Mouse (Mus musculus) limb, embryonic 13.5 days (tissue): ENCODE data around the gene Sfpq. TPM values are rescaled to one million over a fixed set of nuclear protein-coding genes. Genes with fewer than 3 reads are reported as not detected.
"Not testable (repeated sequence)": the region's sequence is repeated elsewhere in the genome, so short reads cannot be mapped to it uniquely, and the experiment has no call there.

Experiments used
- ATAC-seq: fragments of 200-750 bp; cut with Nextera tagmentation; 2 replicates; pipeline ENCODE4 v1.8.0; 2017; ENCODE audit warnings: low read depth, moderate number of reproducible peaks, moderate TSS enrichment; ENCODE audit not compliant: low FRiP score
- H3K27ac ChIP-seq: fragments of 300-500 bp; sonication (generic); 2 replicates; pipeline ENCODE4 v1.5.1; 2015; ENCODE audit warnings: inconsistent platforms, mild to moderate bottlenecking, moderate library complexity
- H3K27me3 ChIP-seq: fragments of 300-500 bp; sonication (generic); 2 replicates; pipeline ENCODE4 v1.6.1; 2015; ENCODE audit warnings: mild to moderate bottlenecking, inconsistent platforms
- H3K36me3 ChIP-seq: fragments of 300-500 bp; sonication (generic); 2 replicates; pipeline ENCODE4 v1.6.1; 2015; ENCODE audit warnings: inconsistent platforms, mild to moderate bottlenecking, moderate library complexity
- H3K4me1 ChIP-seq: fragments of 300-500 bp; sonication (generic); 2 replicates; pipeline ENCODE4 v1.6.1; 2015; ENCODE audit warnings: inconsistent platforms
- H3K4me2 ChIP-seq: fragments of 300-500 bp; sonication (generic); replicated peaks from 2 replicates; pipeline ENCODE4 v1.6.1; 2015; ENCODE audit warnings: inconsistent platforms, mild to moderate bottlenecking, moderate library complexity
- H3K4me3 ChIP-seq: fragments of 300-500 bp; sonication (generic); 2 replicates; pipeline ENCODE4 v1.5.1; 2015; ENCODE audit warnings: moderate library complexity, mild to moderate bottlenecking, inconsistent platforms
- H3K9ac ChIP-seq: fragments of 300-500 bp; sonication (generic); 2 replicates; pipeline ENCODE4 v1.6.1; 2015; ENCODE audit warnings: mild to moderate bottlenecking, inconsistent platforms
- H3K9me3 ChIP-seq: fragments of 300-500 bp; sonication (generic); 2 replicates; pipeline ENCODE4 v1.6.1; 2016; ENCODE audit warnings: inconsistent platforms
- WGBS: fragments of 180-500 bp; shearing (Covaris S2); methylation state at CpG from one replicate; pipeline ENCODE4 v1.1.7; 2015; 5-methylcytosine and 5-hydroxymethylcytosine counted together
- polyA plus RNA-seq: library from polyadenylated mRNA; unstranded; fragments of >200 nt; fragmentation: Nextera tagmentation; extraction: Ambion mirVana; gene quantifications from 2 replicates; pipeline ENCODE4 v1.2.1, GENCODE M21; 2015

Sfpq gene
- polyA plus RNA-seq = 100.0 and 105 TPM in 2 replicates

DNA sequence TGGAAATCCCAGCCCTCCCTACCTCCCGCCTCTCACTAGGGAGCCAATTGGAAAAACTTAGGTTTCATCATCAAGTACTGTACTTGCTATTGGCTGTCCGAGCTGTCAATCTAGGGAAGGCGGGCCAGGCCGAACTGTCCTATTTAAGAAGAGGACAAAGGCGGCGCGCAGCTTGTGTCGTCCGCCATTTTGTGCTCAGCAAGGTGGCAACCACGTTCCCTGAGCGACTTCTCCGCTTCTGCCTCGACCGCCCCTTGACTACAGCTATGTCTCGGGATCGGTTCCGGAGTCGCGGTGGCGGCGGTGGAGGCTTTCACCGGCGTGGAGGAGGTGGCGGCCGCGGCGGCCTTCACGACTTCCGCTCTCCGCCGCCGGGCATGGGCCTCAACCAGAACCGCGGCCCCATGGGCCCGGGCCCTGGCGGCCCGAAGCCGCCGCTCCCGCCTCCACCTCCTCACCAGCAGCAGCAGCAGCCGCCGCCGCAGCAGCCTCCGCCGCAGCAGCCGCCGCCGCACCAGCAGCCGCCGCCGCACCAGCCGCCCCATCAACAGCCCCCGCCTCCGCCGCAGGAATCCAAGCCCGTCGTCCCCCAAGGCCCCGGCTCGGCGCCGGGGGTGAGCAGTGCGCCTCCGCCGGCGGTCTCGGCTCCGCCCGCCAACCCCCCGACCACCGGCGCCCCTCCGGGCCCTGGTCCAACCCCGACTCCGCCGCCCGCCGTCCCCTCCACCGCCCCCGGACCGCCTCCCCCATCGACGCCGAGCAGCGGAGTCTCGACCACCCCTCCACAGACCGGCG is at the start of gene Sfpq:
TSS of gene Sfpq (plus strand) at position 174 of the 795 bp plus-strand sequence.
- peak within 1 kb of the TSS; percentile 100 for H3K9ac ChIP-seq
- H3K4me3 ChIP-seq = peak within 1 kb of the TSS; percentile 99
- peaks cover 33% of the 10 kb centered on the region for H3K36me3 ChIP-seq
- H3K27ac ChIP-seq = peak within 1 kb of the TSS; percentile 99
- H3K27me3 ChIP-seq = no peaks in the 10 kb centered on the region
- peaks cover 26% of the 10 kb centered on the region for H3K4me1 ChIP-seq
- under 1% methylated on average over 70 of the region's 87 CpGs for WGBS
- peak; percentile 96 for ATAC-seq
- no peaks in the 10 kb centered on the region for H3K9me3 ChIP-seq
- H3K4me2 ChIP-seq = peak within 1 kb of the TSS; percentile 97

GRCm38 (mm10) chr4:126977467-126977866 is 43.7 kb upstream of the Sfpq start:
- H3K36me3 ChIP-seq = no peaks in the 10 kb centered on the region
- H3K27me3 ChIP-seq = no peaks in the 10 kb centered on the region
- no peak overlapping the region for H3K4me3 ChIP-seq
- no peak for ATAC-seq
- no peak overlapping the region for H3K9ac ChIP-seq
- H3K4me2 ChIP-seq = no peak overlapping the region
- no peaks in the 10 kb centered on the region for H3K4me1 ChIP-seq
- no peak overlapping the region for H3K27ac ChIP-seq
- H3K9me3 ChIP-seq = no peaks in the 10 kb centered on the region

DNA sequence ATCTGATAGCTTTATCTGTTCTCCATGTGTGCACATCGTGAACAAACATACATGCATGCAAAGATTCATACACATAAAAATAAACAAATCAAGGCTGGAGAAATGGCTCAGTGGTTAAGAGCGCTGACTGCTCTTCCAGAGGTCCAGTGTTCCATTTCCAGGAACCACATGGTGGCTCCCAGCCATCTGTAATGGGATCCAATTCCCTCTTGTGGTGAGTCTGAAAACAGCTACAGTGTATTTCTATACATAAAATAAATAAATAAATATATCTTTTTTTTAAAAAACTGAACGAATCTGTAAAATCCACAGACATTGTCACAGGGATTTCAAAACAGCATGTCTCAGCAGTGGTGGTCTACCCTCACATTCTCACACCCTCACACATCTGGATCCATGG is 42.4 kb upstream of the Sfpq start:
- no peak for ATAC-seq
- no peak overlapping the region for H3K9ac ChIP-seq
- H3K27me3 ChIP-seq = no peaks in the 10 kb centered on the region
- WGBS = 80% methylated on average over 3 of the region's 3 CpGs
- H3K36me3 ChIP-seq = no peaks in the 10 kb centered on the region
- H3K27ac ChIP-seq = no peak overlapping the region
- no peaks in the 10 kb centered on the region for H3K4me1 ChIP-seq
- no peaks in the 10 kb centered on the region for H3K9me3 ChIP-seq
- no peak overlapping the region for H3K4me2 ChIP-seq
- H3K4me3 ChIP-seq = no peak overlapping the region

- Histone ChIP-seq H3K27ac (no peak overlapping the region), H3K27me3 (no peaks in the 10 kb centered on the region), H3K4me1 (no peaks in the 10 kb centered on the region), H3K9ac (no peak overlapping the region), H3K9me3 (no peaks in the 10 kb centered on the region), H3K36me3 (no peaks in the 10 kb centered on the region), H3K4me2 (no peak overlapping the region), H3K4me3 (no peak overlapping the region)
- WGBS = 67% methylated on average over 3 of the region's 3 CpGs
- ATAC-seq = no peak
Measured at GRCm38 (mm10) chr4:126983321-126983720, 37.8 kb upstream of the Sfpq start.

DNA sequence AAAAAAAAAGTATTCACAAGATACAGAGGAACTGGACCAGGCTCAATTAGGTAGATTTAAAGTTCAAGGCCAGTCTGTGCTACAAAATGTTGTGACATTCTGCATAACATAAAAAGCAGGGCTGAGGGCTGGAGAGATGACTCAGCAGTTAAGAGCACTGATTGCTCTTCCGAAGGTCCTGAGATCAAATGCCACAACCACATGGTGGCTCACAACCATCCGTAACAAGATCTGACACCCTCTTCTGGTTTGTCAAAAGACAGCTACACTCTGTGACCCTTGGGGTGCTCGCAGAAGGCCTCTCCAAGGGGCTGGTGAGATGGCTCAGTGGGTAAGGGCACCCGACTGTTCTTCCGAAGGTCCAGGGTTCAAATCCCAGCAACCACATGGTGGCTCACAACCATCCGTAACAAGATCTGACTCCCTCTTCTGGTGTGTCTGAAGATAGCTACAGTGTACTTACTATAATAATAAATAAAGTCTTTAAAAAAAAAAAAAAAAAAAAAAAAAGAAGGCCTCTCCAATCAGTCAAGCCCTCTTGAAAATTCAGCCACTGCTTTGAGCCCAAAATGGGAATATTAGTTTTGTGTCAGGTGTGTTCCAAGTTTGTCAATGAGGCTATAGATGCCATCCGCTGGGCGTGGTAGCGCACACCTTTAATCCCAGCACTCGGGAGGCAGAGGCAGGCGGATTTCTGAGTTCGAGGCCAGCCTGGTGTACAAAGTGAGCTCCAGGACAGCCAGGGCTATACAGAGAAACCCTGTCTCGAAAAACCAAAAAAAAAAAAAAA is 37.2 kb upstream of the Sfpq start:
- not testable (repeated sequence) for H3K4me1 ChIP-seq, H3K27ac ChIP-seq, H3K4me3 ChIP-seq, H3K9me3 ChIP-seq, ATAC-seq, H3K27me3 ChIP-seq, H3K4me2 ChIP-seq, H3K9ac ChIP-seq, H3K36me3 ChIP-seq
- 78% methylated on average over 13 of the region's 13 CpGs for WGBS

- Histone ChIP-seq H3K4me1 (no peaks in the 10 kb centered on the region), H3K4me3 (no peak overlapping the region), H3K9ac (no peak overlapping the region), H3K27me3 (no peaks in the 10 kb centered on the region), H3K36me3 (no peaks in the 10 kb centered on the region), H3K9me3 (no peaks in the 10 kb centered on the region), H3K27ac (no peak overlapping the region), H3K4me2 (no peak overlapping the region)
- WGBS = 72% methylated on average over 5 of the region's 5 CpGs
- ATAC-seq = no peak
Measured at GRCm38 (mm10) chr4:126986768-126987167, 34.4 kb upstream of the Sfpq start.

DNA sequence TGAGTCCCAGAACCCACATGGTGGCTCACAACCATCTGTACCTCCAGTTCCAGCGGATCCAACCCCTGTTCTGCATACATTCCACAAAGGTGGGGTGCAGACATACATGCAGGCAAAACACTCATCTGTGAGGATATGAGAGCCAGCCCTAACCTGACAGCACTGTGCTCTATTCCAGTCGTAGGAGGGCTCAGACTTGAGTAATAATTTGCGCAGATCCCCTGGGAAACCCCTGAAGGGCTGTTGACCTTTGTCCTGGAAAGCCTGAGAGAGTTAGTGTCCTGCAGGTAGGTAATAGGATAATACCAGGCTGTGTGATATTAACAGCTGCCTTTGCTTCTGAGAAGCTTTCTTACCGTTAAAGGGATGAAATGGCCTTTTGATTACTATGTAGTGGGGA is 32.6 kb upstream of the Sfpq start:
- 60% methylated on average over 4 of the region's 4 CpGs for WGBS
- H3K9me3 ChIP-seq = no peaks in the 10 kb centered on the region
- H3K4me3 ChIP-seq = no peak overlapping the region
- no peak for ATAC-seq
- no peak overlapping the region for H3K27ac ChIP-seq
- H3K27me3 ChIP-seq = no peaks in the 10 kb centered on the region
- no peaks in the 10 kb centered on the region for H3K36me3 ChIP-seq
- no peaks in the 10 kb centered on the region for H3K4me1 ChIP-seq
- no peak overlapping the region for H3K9ac ChIP-seq
- H3K4me2 ChIP-seq = no peak overlapping the region

DNA sequence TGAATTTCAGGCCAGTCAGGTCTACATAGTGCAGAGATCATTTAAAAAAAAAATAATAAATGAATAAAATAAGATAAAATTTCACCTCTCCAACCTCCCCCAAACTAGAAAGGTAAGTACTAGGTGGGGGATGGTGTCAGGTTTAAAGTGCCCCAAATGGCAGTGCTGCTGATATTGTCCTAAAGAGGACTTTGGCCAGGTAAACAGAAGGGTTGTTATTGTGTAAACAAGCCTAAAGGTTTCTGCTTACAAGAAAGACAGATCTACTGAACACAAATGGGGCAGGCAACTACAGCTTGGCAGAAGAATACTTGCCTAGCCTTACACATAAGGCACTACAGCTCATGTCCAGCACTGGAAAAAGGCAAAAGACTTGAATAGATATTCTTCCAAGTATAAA is 30.6 kb upstream of the Sfpq start:
- Histone ChIP-seq H3K9ac (no peak overlapping the region), H3K4me3 (no peak overlapping the region), H3K27ac (no peak overlapping the region), H3K27me3 (no peaks in the 10 kb centered on the region), H3K9me3 (no peaks in the 10 kb centered on the region), H3K4me2 (no peak overlapping the region), H3K4me1 (no peaks in the 10 kb centered on the region), H3K36me3 (no peaks in the 10 kb centered on the region)
- ATAC-seq = no peak

- Histone ChIP-seq H3K4me3 (no peak overlapping the region), H3K36me3 (no peaks in the 10 kb centered on the region), H3K9me3 (no peaks in the 10 kb centered on the region), H3K4me2 (no peak overlapping the region), H3K9ac (no peak overlapping the region), H3K27ac (no peak overlapping the region), H3K27me3 (no peaks in the 10 kb centered on the region), H3K4me1 (no peaks in the 10 kb centered on the region)
- WGBS = 60% methylated on average over 5 of the region's 5 CpGs
- no peak for ATAC-seq
Measured at GRCm38 (mm10) chr4:126992356-126992755, 28.8 kb upstream of the Sfpq start.

DNA sequence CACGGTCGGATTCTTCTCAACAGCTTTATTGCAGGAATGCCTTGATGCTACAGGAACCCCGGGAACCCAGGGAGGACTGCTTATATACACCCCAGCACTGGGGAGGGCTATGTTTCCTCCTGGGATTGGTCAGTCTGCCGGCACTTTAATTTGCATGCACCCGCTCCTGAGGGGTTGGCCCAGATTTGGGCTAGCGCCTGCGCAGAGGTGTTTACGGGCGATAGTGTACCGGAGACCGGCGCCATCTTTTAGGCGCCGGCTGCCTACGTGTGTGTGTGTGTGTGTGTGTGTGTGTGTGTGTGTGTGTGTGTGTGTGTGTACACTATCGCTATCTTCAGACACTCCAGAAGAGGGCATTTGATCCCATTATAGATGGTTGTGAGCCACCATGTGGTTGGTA is 21.8 kb upstream of the Sfpq start:
- not testable (repeated sequence) for H3K4me3 ChIP-seq, H3K4me2 ChIP-seq, H3K27me3 ChIP-seq, H3K9me3 ChIP-seq, H3K27ac ChIP-seq, H3K4me1 ChIP-seq, ATAC-seq, H3K36me3 ChIP-seq, H3K9ac ChIP-seq
- WGBS = 94% methylated on average over 16 of the region's 16 CpGs

- Histone ChIP-seq H3K27me3 (peaks cover 8% of the 10 kb centered on the region; the same call in 1 of the 2 replicates), H3K4me2 (no peak overlapping the region), H3K27ac (no peak overlapping the region), H3K9ac (no peak overlapping the region), H3K4me3 (no peak overlapping the region), H3K36me3 (no peaks in the 10 kb centered on the region), H3K9me3 (no peaks in the 10 kb centered on the region), H3K4me1 (peaks cover 11% of the 10 kb centered on the region)
- WGBS = 33% methylated on average over 8 of the region's 8 CpGs
- ATAC-seq = no peak
Measured at GRCm38 (mm10) chr4:127000601-127001105, 20.5 kb upstream of the Sfpq start.

- peaks cover 12% of the 10 kb centered on the region for H3K4me1 ChIP-seq
- H3K9ac ChIP-seq = peak overlapping the region; percentile 59; the same call in 1 of the 2 replicates
- H3K4me3 ChIP-seq = no peak overlapping the region
- no peak for ATAC-seq
- H3K4me2 ChIP-seq = peak overlapping the region; percentile 67; the same call in 1 of the 2 replicates
- peaks cover 8% of the 10 kb centered on the region; the same call in 1 of the 2 replicates for H3K27me3 ChIP-seq
- no peaks in the 10 kb centered on the region for H3K36me3 ChIP-seq
- no peaks in the 10 kb centered on the region for H3K9me3 ChIP-seq
- H3K27ac ChIP-seq = no peak overlapping the region
- WGBS = 73% methylated on average over 3 of the region's 3 CpGs
Measured at GRCm38 (mm10) chr4:127004384-127004783, 16.7 kb upstream of the Sfpq start.
